Mouse (Mus musculus): ENCODE measurements around the gene Ica1l. TPM values are rescaled to one million over a fixed set of nuclear protein-coding genes. Genes with fewer than 3 reads are reported as not detected.
"Not testable (repeated sequence)": the region's sequence is repeated elsewhere in the genome, so short reads cannot be mapped to it uniquely, and the experiment has no call there.

The Ica1l gene
- 0.92 and 1.1 TPM in 2 replicates for polyA plus RNA-seq (2014; fragmentation: Nextera tagmentation; extraction: Ambion mirVana)

DNA sequence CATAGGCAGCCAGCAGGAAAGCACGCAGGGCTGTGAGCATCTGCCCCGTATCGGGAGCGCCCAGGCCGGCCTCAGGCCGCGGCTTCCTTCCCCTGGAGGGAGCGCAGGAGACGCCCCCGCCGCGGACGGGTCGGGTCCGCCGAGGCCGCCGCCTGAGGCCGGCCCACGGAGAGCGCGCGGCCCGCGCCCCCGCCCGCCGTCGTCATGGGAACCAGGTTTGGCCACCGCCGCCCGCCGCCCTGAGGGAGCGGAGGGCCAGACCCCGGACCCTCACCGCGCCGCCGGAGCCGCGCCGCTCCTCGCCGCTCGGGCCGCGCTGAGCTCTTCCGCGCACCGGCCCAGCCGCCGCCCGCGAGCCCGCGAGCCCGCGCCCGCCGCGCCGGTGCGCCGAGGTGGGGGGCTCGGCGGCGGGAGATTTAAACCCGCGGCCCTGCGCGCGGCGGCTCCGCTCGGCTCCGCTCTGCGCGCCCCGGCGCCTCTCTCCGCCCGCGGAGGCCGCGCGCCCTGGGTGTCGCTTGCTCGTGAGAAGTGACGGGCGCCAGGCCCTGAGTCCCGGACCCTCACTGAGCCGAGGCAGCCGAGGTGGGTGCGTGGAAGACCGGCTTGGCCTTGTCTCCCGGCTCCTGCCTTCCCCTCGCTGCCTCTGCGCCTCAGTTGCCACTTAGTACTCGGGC is at the start of gene Ica1l:
TSS of gene Ica1l (minus strand) at position 389 of the 674 bp plus-strand sequence.
- peaks cover 27% of the 10 kb centered on the region for H3K27me3 ChIP-seq (replicated peaks; ENCODE audit: control insufficient read depth, insufficient read depth, low read length)
- peak within 1 kb of the TSS; percentile 47 for H3K9ac ChIP-seq (ENCODE audit: low read depth, low read length)
- under 1% methylated on average over 89 of the region's 99 CpGs for WGBS
- H3K9me3 ChIP-seq (ENCODE audit: control insufficient read depth, low read length), result no peaks in the 10 kb centered on the region
- DNase-seq (ENCODE audit: low spot score) (peak; percentile 53), ATAC-seq (replicated peaks; ENCODE audit: low FRiP score) (peak; percentile 66)
- no peak within 1 kb of the TSS for H3K27ac ChIP-seq (ENCODE audit: low read depth, low read length)
- H3K4me2 ChIP-seq, result peak within 1 kb of the TSS; percentile 94
- no peaks in the 10 kb centered on the region for H3K36me3 ChIP-seq (ENCODE audit: control insufficient read depth, insufficient read depth, low read length)
- 0 out of 2 replicates have a peak, but pooled peaks cover 2% of the 10 kb centered on the region for H3K4me1 ChIP-seq (replicated peaks; ENCODE audit: control insufficient read depth, insufficient read depth, low read length)
- peak within 1 kb of the TSS; percentile 63 for H3K4me3 ChIP-seq (ENCODE audit: low read depth, low read length)

- Histone ChIP-seq H3K27me3 (replicated peaks; ENCODE audit: control insufficient read depth, insufficient read depth, low read length) (no peaks in the 10 kb centered on the region), H3K4me1 (replicated peaks; ENCODE audit: control insufficient read depth, insufficient read depth, low read length) (no peaks in the 10 kb centered on the region), H3K4me2 (no peak overlapping the region), H3K9me3 (ENCODE audit: control insufficient read depth, low read length) (no peaks in the 10 kb centered on the region), H3K27ac (ENCODE audit: low read depth, low read length) (no peak overlapping the region), H3K36me3 (ENCODE audit: control insufficient read depth, insufficient read depth, low read length) (peaks cover 19% of the 10 kb centered on the region), H3K9ac (ENCODE audit: low read depth, low read length) (no peak overlapping the region), H3K4me3 (ENCODE audit: low read depth, low read length) (no peak overlapping the region)
- no peak for DNase-seq (ENCODE audit: low spot score)
- 91% methylated on average over 6 of the region's 6 CpGs for WGBS
- ATAC-seq (replicated peaks; ENCODE audit: low FRiP score), result no peak
Measured at GRCm38 (mm10) chr1:60076411-60076810, 33.4 kb upstream of the Ica1l start.

DNA sequence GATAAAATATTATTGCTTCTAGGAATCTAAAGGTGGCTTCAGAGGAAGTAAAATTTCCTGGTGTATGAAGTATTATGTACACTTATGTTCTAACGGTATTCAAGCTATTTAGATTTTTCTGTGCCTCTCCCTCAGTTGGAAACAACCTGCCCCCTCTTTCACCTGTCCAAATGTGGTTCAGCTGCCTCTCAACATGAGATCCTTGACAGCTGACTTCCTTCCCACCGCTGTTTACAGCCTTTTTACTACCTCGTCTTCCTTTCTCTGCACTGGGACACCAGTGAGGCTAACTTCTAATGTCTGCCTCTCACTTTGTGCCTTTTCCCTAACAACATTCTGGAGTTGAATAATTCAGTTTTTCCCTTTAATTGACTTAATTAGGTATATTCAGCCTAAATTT is 32.6 kb upstream of the Ica1l start:
- ATAC-seq (replicated peaks; ENCODE audit: low FRiP score) (no peak), DNase-seq (ENCODE audit: low spot score) (no peak)
- Histone ChIP-seq H3K27me3 (replicated peaks; ENCODE audit: control insufficient read depth, insufficient read depth, low read length) (no peaks in the 10 kb centered on the region), H3K4me2 (no peak overlapping the region), H3K4me1 (replicated peaks; ENCODE audit: control insufficient read depth, insufficient read depth, low read length) (no peaks in the 10 kb centered on the region), H3K9ac (ENCODE audit: low read depth, low read length) (no peak overlapping the region), H3K4me3 (ENCODE audit: low read depth, low read length) (no peak overlapping the region), H3K36me3 (ENCODE audit: control insufficient read depth, insufficient read depth, low read length) (peaks cover 17% of the 10 kb centered on the region), H3K9me3 (ENCODE audit: control insufficient read depth, low read length) (no peaks in the 10 kb centered on the region), H3K27ac (ENCODE audit: low read depth, low read length) (no peak overlapping the region)
- 75% methylated on average over 3 of the region's 3 CpGs for WGBS

DNA sequence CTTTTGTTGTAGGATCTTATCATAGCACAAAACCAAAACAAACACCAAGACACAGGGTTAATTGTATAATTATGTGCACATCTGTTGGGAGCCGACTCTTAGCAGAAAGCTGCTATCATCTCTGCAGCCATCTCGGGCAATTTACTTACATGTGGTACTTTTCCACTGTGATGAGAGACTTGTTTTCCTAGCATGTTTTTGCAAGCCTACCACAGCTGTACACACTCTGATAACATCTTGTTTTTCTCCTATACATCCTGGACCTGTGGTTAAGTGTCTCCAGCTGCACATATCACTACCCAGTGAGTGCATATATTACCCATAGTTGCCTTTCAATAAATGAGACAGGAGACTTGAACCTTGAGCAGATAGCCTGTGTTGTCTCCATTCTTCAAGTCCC is 32.0 kb upstream of the Ica1l start:
- DNase-seq (ENCODE audit: low spot score) (no peak), ATAC-seq (replicated peaks; ENCODE audit: low FRiP score) (no peak)
- Histone ChIP-seq H3K4me3 (ENCODE audit: low read depth, low read length) (no peak overlapping the region), H3K9ac (ENCODE audit: low read depth, low read length) (no peak overlapping the region), H3K36me3 (ENCODE audit: control insufficient read depth, insufficient read depth, low read length) (peaks cover 12% of the 10 kb centered on the region; the same call in 1 of the 2 replicates), H3K4me2 (no peak overlapping the region), H3K9me3 (ENCODE audit: control insufficient read depth, low read length) (no peaks in the 10 kb centered on the region), H3K27ac (ENCODE audit: low read depth, low read length) (no peak overlapping the region), H3K27me3 (replicated peaks; ENCODE audit: control insufficient read depth, insufficient read depth, low read length) (no peaks in the 10 kb centered on the region), H3K4me1 (replicated peaks; ENCODE audit: control insufficient read depth, insufficient read depth, low read length) (no peaks in the 10 kb centered on the region)
- 83% methylated on average over 2 of the region's 2 CpGs for WGBS

DNA sequence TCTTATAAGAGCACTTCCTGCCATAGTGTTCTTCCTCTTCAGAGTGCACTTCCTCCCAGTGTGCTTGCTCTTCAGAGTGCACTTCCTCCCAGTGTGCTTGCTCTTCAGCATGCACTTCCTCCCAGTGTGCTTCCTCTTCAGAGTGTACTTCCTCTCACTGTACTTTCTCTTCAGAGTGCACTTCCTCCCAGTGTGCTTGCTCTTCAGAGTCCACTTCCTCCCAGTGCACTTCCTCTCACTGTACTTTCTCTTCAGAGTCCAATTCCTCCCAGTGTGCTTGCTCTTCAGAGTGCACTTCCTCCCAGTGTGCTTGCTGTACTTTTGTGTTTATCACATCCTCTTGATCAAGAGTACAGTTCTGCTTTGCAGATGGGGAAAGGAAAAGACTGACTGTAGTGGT is 27.7 kb upstream of the Ica1l start:
- not testable (repeated sequence) for H3K9me3 ChIP-seq (ENCODE audit: control insufficient read depth, low read length); H3K4me2 ChIP-seq; H3K4me3 ChIP-seq (ENCODE audit: low read depth, low read length); ATAC-seq (replicated peaks; ENCODE audit: low FRiP score); H3K27me3 ChIP-seq (replicated peaks; ENCODE audit: control insufficient read depth, insufficient read depth, low read length); H3K36me3 ChIP-seq (ENCODE audit: control insufficient read depth, insufficient read depth, low read length); H3K9ac ChIP-seq (ENCODE audit: low read depth, low read length); H3K4me1 ChIP-seq (replicated peaks; ENCODE audit: control insufficient read depth, insufficient read depth, low read length); DNase-seq (ENCODE audit: low spot score); H3K27ac ChIP-seq (ENCODE audit: low read depth, low read length)

DNA sequence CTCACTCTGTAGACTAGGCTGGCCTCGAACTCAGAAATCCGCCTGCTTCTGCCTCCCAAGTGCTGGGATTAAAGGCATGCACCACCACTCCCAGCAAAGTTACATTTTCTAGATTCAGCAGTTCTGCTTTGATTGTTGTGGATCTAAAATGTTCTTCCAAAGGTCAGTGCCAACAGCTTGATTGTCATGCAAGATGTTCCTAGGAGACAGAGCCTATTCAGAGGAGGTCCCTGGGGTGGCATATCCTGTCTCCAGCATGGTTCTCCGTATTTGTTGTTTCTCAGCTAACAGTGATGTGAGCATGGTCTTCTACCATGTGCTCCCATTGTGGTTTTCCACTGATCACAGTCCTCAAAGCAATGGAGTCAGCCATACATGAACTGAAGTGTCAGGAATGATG is 13.3 kb upstream of the Ica1l start:
- Histone ChIP-seq H3K36me3 (ENCODE audit: control insufficient read depth, insufficient read depth, low read length) (no peaks in the 10 kb centered on the region), H3K9ac (ENCODE audit: low read depth, low read length) (no peak overlapping the region), H3K4me1 (replicated peaks; ENCODE audit: control insufficient read depth, insufficient read depth, low read length) (no peaks in the 10 kb centered on the region), H3K27me3 (replicated peaks; ENCODE audit: control insufficient read depth, insufficient read depth, low read length) (no peaks in the 10 kb centered on the region), H3K4me2 (no peak overlapping the region), H3K9me3 (ENCODE audit: control insufficient read depth, low read length) (no peaks in the 10 kb centered on the region), H3K4me3 (ENCODE audit: low read depth, low read length) (no peak overlapping the region), H3K27ac (ENCODE audit: low read depth, low read length) (no peak overlapping the region)
- ATAC-seq (replicated peaks; ENCODE audit: low FRiP score), result no peak
- 77% methylated on average over 3 of the region's 3 CpGs for WGBS
- DNase-seq (ENCODE audit: low spot score), result no peak

DNA sequence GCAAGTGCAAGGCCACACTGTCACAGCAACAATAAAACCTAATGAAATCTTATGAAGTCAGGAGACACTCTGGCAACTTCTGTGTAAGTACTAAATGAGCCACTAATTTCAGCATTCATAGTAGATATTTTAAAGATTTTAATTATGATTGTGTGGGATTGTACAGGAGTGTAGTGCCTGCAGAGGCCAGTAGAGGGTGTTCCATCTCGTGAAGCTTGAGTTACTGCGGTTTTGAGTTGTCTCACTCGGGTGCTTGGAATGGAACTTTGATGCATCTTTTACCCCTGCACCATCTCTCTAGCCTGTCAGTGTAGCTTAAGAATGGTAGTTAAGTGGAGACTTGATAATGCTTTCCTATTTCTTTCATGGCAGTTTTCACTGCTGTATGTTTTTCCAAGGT is 11.7 kb upstream of the Ica1l start:
- H3K4me1 ChIP-seq (replicated peaks; ENCODE audit: control insufficient read depth, insufficient read depth, low read length), result no peaks in the 10 kb centered on the region
- WGBS, result 33% methylated on average over 3 of the region's 3 CpGs
- H3K27me3 ChIP-seq (replicated peaks; ENCODE audit: control insufficient read depth, insufficient read depth, low read length), result no peaks in the 10 kb centered on the region

GRCm38 (mm10) chr1:60047481-60047880 is 4.5 kb upstream of the Ica1l start:
- not testable (repeated sequence) for H3K4me2 ChIP-seq; ATAC-seq (replicated peaks; ENCODE audit: low FRiP score); H3K36me3 ChIP-seq (ENCODE audit: control insufficient read depth, insufficient read depth, low read length); H3K4me3 ChIP-seq (ENCODE audit: low read depth, low read length); H3K9ac ChIP-seq (ENCODE audit: low read depth, low read length); H3K9me3 ChIP-seq (ENCODE audit: control insufficient read depth, low read length); H3K27ac ChIP-seq (ENCODE audit: low read depth, low read length); DNase-seq (ENCODE audit: low spot score); H3K4me1 ChIP-seq (replicated peaks; ENCODE audit: control insufficient read depth, insufficient read depth, low read length)
- 89% methylated on average over 5 of the region's 5 CpGs for WGBS
- H3K27me3 ChIP-seq (replicated peaks; ENCODE audit: control insufficient read depth, insufficient read depth, low read length), result peaks cover 20% of the 10 kb centered on the region

More for the DNA sequence above, 11.7 kb upstream of the Ica1l start:
- no peak for DNase-seq (ENCODE audit: low spot score)
- Histone ChIP-seq H3K36me3 (ENCODE audit: control insufficient read depth, insufficient read depth, low read length) (no peaks in the 10 kb centered on the region), H3K4me2 (no peak overlapping the region), H3K4me3 (ENCODE audit: low read depth, low read length) (no peak overlapping the region), H3K9me3 (ENCODE audit: control insufficient read depth, low read length) (no peaks in the 10 kb centered on the region), H3K27ac (ENCODE audit: low read depth, low read length) (no peak overlapping the region), H3K9ac (ENCODE audit: low read depth, low read length) (no peak overlapping the region)
- ATAC-seq (replicated peaks; ENCODE audit: low FRiP score), result no peak

DNA sequence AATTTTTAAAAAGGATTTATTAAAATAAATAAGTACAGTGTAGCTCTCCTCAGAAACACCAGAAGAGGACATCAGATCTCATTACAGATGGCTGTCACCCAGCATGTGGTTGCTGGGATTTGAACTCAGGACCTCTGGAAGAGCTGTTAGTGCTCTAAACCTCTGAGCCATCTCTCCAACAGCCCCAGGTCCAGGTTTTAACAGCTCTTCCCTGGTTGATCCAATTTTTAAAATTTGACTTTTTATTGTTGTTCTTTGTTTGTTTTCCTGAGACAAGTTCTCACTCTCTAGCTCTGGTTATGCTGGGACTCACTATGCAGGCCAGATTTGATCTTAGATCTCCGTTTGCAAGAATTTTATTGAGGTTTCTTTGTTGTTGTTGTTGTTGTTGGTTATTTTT is 1.6 kb upstream of the Ica1l start:
- H3K4me1 ChIP-seq (replicated peaks; ENCODE audit: control insufficient read depth, insufficient read depth, low read length), result 0 out of 2 replicates have a peak, but pooled peaks cover 2% of the 10 kb centered on the region
- H3K27ac ChIP-seq (ENCODE audit: low read depth, low read length), result no peak overlapping the region
- 79% methylated on average over 1 of the region's 1 CpGs for WGBS
- H3K4me3 ChIP-seq (ENCODE audit: low read depth, low read length), result no peak overlapping the region
- H3K4me2 ChIP-seq, result no peak overlapping the region
- H3K9ac ChIP-seq (ENCODE audit: low read depth, low read length), result no peak overlapping the region
- DNase-seq (ENCODE audit: low spot score) (no peak), ATAC-seq (replicated peaks; ENCODE audit: low FRiP score) (no peak)
- peaks cover 27% of the 10 kb centered on the region for H3K27me3 ChIP-seq (replicated peaks; ENCODE audit: control insufficient read depth, insufficient read depth, low read length)
- H3K9me3 ChIP-seq (ENCODE audit: control insufficient read depth, low read length), result no peaks in the 10 kb centered on the region
- H3K36me3 ChIP-seq (ENCODE audit: control insufficient read depth, insufficient read depth, low read length), result no peaks in the 10 kb centered on the region

Measured in liver, embryonic 11.5 days (tissue).